Comparison of ENCODE assay signal across 20 mouse cellular contexts in the genomic region with DNA sequence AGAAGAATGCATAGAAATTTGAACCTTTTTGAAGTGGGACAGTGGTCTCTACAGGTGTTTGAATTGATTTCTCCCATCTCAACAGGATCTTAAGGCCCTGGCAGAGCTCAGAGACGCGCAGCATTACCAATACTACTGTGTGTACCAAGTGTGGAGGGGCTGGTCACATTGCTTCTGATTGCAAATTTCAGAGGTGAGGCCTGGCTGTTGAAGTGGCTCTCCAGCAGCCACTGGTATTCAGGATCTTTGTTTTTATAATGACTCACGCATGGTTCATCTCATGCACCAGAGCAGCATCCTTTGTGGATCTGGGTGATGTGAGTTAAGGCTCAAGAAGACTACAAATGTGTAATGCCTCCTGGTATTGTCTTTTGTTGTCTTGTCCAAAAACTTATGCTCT.
"Had no signal": no experiment of that assay in that cellular context is flagged by ENCODE, and none has a peak within 500 bp of the region (broad histone marks: within the 10 kb centered on the region; RNA-seq: fewer than 3 reads in every experiment).

No protein-coding gene starts in this region.

- H3K27ac ChIP-seq: limb, embryonic 10.5 days; limb, embryonic 13.5 days; liver, embryonic 12.5 days; liver, embryonic 15.5 days; neural tube, embryonic 12.5 days; neural tube, embryonic 15.5 days; stomach, postnatal 0 days had no signal

- DNase-seq: kidney, adult 9 months; kidney, postnatal 14 days; kidney, postnatal 4 days; liver; lung, adult 18-20 months; midbrain, embryonic 14.5 days; right cerebral cortex, adult 18-20 months; right cerebral cortex, postnatal 14 days; right cerebral cortex, postnatal 4 days; thymus, adult 2 months; thymus, postnatal 14 days; thymus, postnatal 4 days had no signal

- H3K27me3 ChIP-seq: limb, embryonic 13.5 days; liver, embryonic 12.5 days; liver, embryonic 15.5 days; neural tube, embryonic 12.5 days; neural tube, embryonic 15.5 days had no signal

- H3K4me3 ChIP-seq: limb, embryonic 10.5 days; limb, embryonic 13.5 days; liver, embryonic 12.5 days; liver, embryonic 15.5 days; neural tube, embryonic 12.5 days; neural tube, embryonic 15.5 days had no signal

- ATAC-seq: liver, embryonic 12.5 days had no signal

- H3K4me2 ChIP-seq: limb, embryonic 13.5 days; liver, embryonic 12.5 days; liver, embryonic 15.5 days; midbrain, embryonic 11.5 days; neural tube, embryonic 12.5 days; neural tube, embryonic 15.5 days had no signal
